Mouse (Mus musculus): ENCODE measurements at regions not wholly inside any gene's neighbourhood (a gene's known extent, or its start where the extent isn't known, plus 50 kb on each side); places are given as distances from the start of the nearest gene placed in this dataset.
A peak's percentile ranks its signal among the peaks of the same experiment; 100 is the strongest.

- DNase-seq (ENCODE audit: low spot score), result no peak
Measured at GRCm38 (mm10) chr15:61159552-61159951, 236.7 kb upstream of the A1bg start.

GRCm38 (mm10) chr15:61158041-61158545 lies 235.3 kb upstream of the A1bg start:
- DNase-seq (ENCODE audit: low spot score), result peak; percentile 9

GRCm38 (mm10) chr15:61157543-61157942 lies 234.7 kb upstream of the A1bg start:
- peak; percentile 91 for DNase-seq (ENCODE audit: low spot score)

GRCm38 (mm10) chr15:61155530-61155929 lies 232.7 kb upstream of the A1bg start:
- DNase-seq (ENCODE audit: low spot score), result no peak

- DNase-seq (ENCODE audit: low spot score), result no peak
Measured at GRCm38 (mm10) chr15:61154166-61154565, 231.4 kb upstream of the A1bg start.

- DNase-seq (ENCODE audit: low spot score), result no peak
Measured at GRCm38 (mm10) chr15:61142851-61143250, 220.0 kb upstream of the A1bg start.

- no peak for DNase-seq (ENCODE audit: low spot score)
Measured at GRCm38 (mm10) chr15:61139151-61139550, 216.3 kb upstream of the A1bg start.

GRCm38 (mm10) chr15:61136781-61137180 lies 214.0 kb upstream of the A1bg start:
- no peak for DNase-seq (ENCODE audit: low spot score)

- no peak for DNase-seq (ENCODE audit: low spot score)
Measured at GRCm38 (mm10) chr15:61133316-61133715, 210.5 kb upstream of the A1bg start.

GRCm38 (mm10) chr15:61127971-61128370 lies 205.2 kb upstream of the A1bg start:
- no peak for DNase-seq (ENCODE audit: low spot score)

- DNase-seq (ENCODE audit: low spot score), result peak; percentile 13
Measured at GRCm38 (mm10) chr15:61127130-61127529, 204.3 kb upstream of the A1bg start.

- no peak for DNase-seq (ENCODE audit: low spot score)
Measured at GRCm38 (mm10) chr15:61116912-61117311, 194.1 kb upstream of the A1bg start.

GRCm38 (mm10) chr15:61109429-61110128 lies 186.8 kb upstream of the A1bg start:
- peak; percentile 17 for DNase-seq (ENCODE audit: low spot score)

GRCm38 (mm10) chr15:61108957-61109356 lies 186.1 kb upstream of the A1bg start:
- no peak for DNase-seq (ENCODE audit: low spot score)

GRCm38 (mm10) chr15:61102421-61103412 lies 179.9 kb upstream of the A1bg start:
- DNase-seq (ENCODE audit: low spot score), result peak; percentile 42

GRCm38 (mm10) chr15:61100807-61101206 lies 178.0 kb upstream of the A1bg start:
- no peak for DNase-seq (ENCODE audit: low spot score)

- DNase-seq (ENCODE audit: low spot score), result no peak
Measured at GRCm38 (mm10) chr15:61098968-61099367, 176.2 kb upstream of the A1bg start.

GRCm38 (mm10) chr15:61098519-61098918 lies 175.7 kb upstream of the A1bg start:
- DNase-seq (ENCODE audit: low spot score), result no peak

- peak; percentile 39 for DNase-seq (ENCODE audit: low spot score)
Measured at GRCm38 (mm10) chr15:61096021-61096781, 173.4 kb upstream of the A1bg start.

GRCm38 (mm10) chr15:61055017-61055609 lies 132.3 kb upstream of the A1bg start:
- no peak for DNase-seq (ENCODE audit: low spot score)

- no peak for DNase-seq (ENCODE audit: low spot score)
Measured at GRCm38 (mm10) chr15:61051363-61051762, 128.6 kb upstream of the A1bg start.

All from heart, adult 8-10 months (tissue).